Mouse (Mus musculus): ENCODE results near the gene Epb41l2.
A peak's percentile ranks its signal among the peaks of the same experiment; 100 is the strongest.

Epb41l2 gene

GRCm38 (mm10) chr10:25365158-25365557 lies 5.6 kb downstream of the Epb41l2 start:
- no peak for DNase-seq (ENCODE audit: low read depth, low spot score)

- no peak for DNase-seq (ENCODE audit: low read depth, low spot score)
Observed at GRCm38 (mm10) chr10:25365708-25366107, 6.1 kb downstream of the Epb41l2 start.

- DNase-seq (ENCODE audit: low read depth, low spot score), result no peak
Observed at GRCm38 (mm10) chr10:25366691-25367090, 7.1 kb downstream of the Epb41l2 start.

DNA sequence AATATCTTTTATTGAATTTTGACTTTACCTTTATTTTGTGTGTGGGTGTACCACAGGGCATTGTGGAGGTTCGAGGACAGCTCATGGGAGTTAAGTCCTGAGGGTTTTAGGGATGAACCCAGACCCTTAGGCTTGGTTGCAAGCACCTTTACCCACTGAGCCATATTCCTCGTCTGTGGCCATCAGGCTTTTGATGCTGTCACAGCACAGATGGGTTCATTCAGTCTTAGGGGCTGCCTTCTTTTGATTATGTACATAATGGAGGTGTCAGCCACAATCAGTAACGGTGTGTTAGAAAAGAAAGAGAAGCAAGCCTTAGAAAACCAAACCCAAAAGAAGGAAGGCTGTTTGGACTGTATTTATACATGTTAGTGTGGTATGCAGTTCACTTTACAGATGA lies 9.3 kb downstream of the Epb41l2 start:
- no peak for DNase-seq (ENCODE audit: low read depth, low spot score)

GRCm38 (mm10) chr10:25369691-25370090 lies 10.1 kb downstream of the Epb41l2 start:
- no peak for DNase-seq (ENCODE audit: low read depth, low spot score)

GRCm38 (mm10) chr10:25371336-25371735 lies 11.7 kb downstream of the Epb41l2 start:
- no peak for DNase-seq (ENCODE audit: low read depth, low spot score)

- peak; percentile 69 for DNase-seq (ENCODE audit: low read depth, low spot score)
Observed at GRCm38 (mm10) chr10:25371915-25372371, 12.3 kb downstream of the Epb41l2 start.

GRCm38 (mm10) chr10:25372510-25373148 lies 13.0 kb downstream of the Epb41l2 start:
- DNase-seq (ENCODE audit: low read depth, low spot score), result peak; percentile 83

DNA sequence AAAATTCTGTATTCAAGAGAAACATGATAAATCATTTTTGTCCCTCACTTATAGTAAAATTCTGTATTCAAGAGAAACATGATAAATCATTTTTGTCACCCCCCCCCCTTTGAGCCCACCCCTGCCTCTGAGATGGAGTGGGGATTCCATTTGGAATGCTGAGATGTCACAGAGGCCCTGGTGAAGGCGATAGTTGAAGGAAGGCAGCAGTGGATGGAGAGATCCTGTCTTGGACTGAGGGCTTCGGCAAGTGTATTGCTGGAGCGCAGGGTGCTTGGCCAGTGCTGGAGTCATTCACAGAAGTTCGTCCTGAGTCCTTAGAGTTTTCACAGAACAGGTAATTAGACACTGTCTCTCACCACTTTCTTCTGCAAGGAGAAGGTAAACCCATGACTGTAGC lies 15.4 kb downstream of the Epb41l2 start:
- DNase-seq (ENCODE audit: low read depth, low spot score), result no peak

- no peak for DNase-seq (ENCODE audit: low read depth, low spot score)
Observed at GRCm38 (mm10) chr10:25380746-25381481, 21.3 kb downstream of the Epb41l2 start.

GRCm38 (mm10) chr10:25381951-25382350 lies 22.4 kb downstream of the Epb41l2 start:
- DNase-seq (ENCODE audit: low read depth, low spot score), result peak; percentile 87

GRCm38 (mm10) chr10:25383171-25383570 lies 23.6 kb downstream of the Epb41l2 start:
- DNase-seq (ENCODE audit: low read depth, low spot score), result no peak

DNA sequence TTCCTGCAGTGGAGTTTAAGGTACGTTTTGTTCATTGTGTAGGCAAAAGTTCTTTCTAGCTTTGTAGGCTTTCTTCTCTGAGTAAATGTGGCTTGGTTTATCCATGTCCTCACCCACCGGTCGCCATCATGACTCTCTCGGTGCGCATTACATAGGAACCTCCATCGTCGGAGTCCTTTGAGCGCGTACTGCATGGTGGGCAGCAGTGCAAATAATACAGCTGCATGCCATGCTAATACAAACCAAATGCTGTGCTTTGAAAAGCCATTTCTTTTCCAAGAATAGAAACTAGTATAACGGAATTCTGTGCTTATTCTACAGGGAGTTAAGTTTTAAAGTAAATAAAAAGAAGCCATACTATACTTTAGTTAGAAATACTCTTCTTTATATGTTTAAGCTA lies 24.8 kb downstream of the Epb41l2 start:
- no peak for DNase-seq (ENCODE audit: low read depth, low spot score)

DNA sequence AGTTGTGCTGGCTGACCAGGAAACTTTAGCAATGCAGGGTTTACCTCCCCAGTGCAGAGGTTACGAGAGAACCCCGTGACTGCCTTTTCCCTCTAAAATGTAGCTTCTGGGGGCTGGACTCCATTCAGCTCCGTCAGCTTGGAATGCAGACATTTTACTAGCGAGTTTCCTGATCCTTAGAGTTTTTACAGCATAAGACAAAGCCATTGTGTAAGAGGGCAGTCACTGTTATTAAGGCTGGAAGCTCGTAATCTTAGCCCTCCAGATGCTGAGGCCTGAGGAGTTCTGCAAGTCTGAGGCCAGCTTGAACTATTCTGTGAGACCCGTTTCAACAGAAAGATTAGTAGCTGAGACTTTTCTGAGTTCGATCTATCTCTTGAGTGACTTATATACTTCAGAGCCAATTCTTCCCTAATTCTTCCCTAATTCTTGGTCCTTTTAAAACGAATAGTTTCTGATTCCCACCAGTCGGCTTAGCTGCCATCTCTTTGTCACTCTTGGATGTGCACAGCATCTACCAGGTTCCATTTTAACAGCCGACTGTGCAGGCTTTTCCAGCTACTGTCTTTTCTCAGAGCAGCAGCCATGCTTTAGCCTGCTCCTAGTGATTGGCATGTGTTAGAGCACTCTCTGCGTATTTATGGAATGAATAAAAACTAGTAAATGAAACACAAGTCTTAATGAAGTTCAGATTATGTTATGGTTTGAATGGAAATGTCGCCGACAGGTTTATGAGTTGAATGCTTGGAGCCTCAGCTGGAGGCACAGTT lies 26.4 kb downstream of the Epb41l2 start:
- peak; percentile 83 for DNase-seq (ENCODE audit: low read depth, low spot score)

- no peak for DNase-seq (ENCODE audit: low read depth, low spot score)
Observed at GRCm38 (mm10) chr10:25386868-25387267, 27.3 kb downstream of the Epb41l2 start.

- no peak for DNase-seq (ENCODE audit: low read depth, low spot score)
Observed at GRCm38 (mm10) chr10:25387268-25387667, 27.7 kb downstream of the Epb41l2 start.

- DNase-seq (ENCODE audit: low read depth, low spot score), result no peak
Observed at GRCm38 (mm10) chr10:25392786-25393185, 33.2 kb downstream of the Epb41l2 start.

- no peak for DNase-seq (ENCODE audit: low read depth, low spot score)
Observed at GRCm38 (mm10) chr10:25393721-25394120, 34.1 kb downstream of the Epb41l2 start.

DNA sequence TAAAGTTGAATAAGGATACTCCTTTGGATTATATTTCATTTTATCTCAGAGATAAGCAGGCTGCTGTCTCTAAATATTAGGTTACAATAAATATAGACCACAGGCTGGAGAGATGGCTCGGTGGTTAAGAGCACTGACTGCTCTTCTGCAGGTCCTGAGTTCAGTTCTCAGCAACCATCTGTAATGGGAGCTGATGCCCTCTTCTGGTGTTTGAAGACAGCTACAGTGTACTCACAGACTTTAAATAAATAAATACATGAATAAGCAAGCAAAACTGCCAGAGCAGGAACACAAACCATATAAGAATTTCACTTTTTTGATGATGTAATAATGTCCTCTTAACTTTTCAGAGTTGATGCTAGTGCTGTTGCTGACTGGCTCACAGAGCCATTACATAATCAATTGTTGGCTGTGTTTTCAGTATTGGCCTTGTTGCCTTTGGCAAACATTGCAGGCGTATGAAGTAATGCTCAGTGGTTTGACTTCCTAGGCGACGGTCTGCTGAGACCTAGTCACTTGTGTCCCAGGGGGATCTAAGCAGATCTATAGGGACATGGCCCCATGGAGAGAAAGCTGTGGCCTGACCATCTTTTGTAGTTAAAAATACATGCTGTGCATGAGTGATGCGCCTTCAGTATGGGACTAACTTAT lies 35.8 kb downstream of the Epb41l2 start:
- no peak for DNase-seq (ENCODE audit: low read depth, low spot score)

- DNase-seq (ENCODE audit: low read depth, low spot score), result no peak
Observed at GRCm38 (mm10) chr10:25396859-25397258, 37.3 kb downstream of the Epb41l2 start.

GRCm38 (mm10) chr10:25397767-25398690 lies 38.4 kb downstream of the Epb41l2 start:
- DNase-seq (ENCODE audit: low read depth, low spot score), result no peak
